Mouse (Mus musculus): ENCODE data around the gene Borcs6. TPM values are rescaled to one million over a fixed set of nuclear protein-coding genes. Genes with fewer than 3 reads are reported as not detected.
A peak's percentile ranks its signal among the peaks of the same experiment; 100 is the strongest.
"Not testable (repeated sequence)": the region's sequence is repeated elsewhere in the genome, so short reads cannot be mapped to it uniquely, and the experiment has no call there.

The Borcs6 gene
- 19.6 and 22.1 TPM in 2 replicates for polyA plus RNA-seq (2012; rRNA removed)

DNA sequence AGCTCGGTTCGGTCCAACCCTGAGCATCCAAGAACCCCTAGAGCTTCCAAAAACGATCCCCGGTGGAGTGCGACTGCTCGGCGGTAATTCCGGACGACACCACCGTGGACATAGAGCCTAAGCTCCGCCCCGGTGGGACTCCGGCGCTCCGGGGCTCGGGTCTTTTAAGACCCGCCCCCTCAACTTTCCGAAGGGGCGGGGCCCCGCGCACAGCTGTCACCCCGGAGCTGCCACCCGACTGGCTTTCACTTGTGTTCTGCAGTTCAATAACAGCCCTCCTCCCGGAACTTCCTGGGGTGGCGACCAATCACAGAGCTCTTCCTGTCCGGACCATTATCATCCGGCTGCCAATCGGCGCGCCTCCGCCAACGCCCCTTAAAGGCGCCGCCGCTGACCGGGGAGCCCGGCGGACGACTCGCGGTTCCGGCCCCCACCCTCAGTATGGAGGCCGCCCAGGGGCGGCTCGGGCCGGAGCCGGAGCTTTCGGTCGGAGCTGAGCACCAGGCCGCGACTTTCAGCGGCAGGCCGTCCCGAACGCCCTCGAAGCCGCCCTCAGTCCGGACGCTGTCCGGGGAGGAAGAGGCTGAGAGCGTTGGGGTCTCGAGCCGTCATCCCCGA, at the start of gene Borcs6:
Gene Borcs6, plus strand, starts transcription at position 361 of the 618 bp plus-strand sequence.
- no peak for TF ChIP-seq CTCF (IDR thresholded peaks at IDR 0.05; ENCODE audit: borderline replicate concordance, extremely low read depth, insufficient read depth, insufficient read length)
- peak; percentile 76 for TF ChIP-seq POLR2A (IDR thresholded peaks at IDR 0.05; ENCODE audit: borderline replicate concordance, extremely low read depth, insufficient read depth, insufficient read length, poor library complexity, severe bottlenecking)
- peak; percentile 100 for DNase-seq (ENCODE audit: low read depth)

DNA sequence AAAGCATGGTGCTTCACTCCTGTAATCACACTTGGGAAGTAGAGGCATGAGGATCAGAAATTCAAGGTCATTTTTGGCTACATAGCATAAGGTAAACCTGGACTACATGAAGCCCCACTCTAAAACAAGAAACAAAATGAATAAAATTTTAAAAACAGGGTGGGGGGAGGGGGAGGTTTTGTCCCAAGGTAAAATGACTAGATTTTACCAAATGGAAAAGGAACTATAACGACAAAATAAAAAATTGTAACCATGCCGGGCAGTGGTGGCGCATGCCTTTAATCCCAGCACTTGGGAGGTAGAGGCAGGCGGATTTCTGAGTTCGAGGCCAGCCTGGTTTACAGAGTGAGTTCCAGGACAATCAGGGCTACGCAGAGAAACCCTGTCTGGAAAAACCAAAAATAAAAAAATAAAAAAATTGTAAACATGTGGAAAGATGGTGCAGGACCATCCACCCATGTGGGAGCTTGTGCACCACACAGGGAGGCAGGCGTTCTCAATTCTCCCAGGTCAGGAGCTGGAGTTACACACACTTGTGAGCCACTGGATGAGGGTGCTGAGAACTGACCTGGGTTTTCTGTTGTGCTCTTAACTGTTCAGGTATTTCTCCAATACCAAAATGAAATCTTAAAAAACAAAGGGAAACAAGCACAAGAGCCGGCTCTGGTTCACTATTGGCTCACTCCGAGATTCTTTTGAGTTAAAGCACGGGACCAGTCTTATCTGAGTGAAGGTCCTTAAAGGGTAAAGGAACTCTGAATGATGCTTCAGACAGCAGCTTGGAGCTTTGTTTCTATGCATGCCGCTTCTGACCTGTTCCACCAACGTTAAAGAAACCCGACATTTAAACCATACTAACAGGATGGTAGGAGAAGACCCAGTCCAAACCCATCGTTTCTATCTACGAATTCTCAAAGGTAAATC, 48.9 kb upstream of the Borcs6 start:
- no peak for DNase-seq (ENCODE audit: low read depth)
- no peak for TF ChIP-seq CTCF (IDR thresholded peaks at IDR 0.05; ENCODE audit: borderline replicate concordance, extremely low read depth, insufficient read depth, insufficient read length)
- TF ChIP-seq POLR2A (IDR thresholded peaks at IDR 0.05; ENCODE audit: borderline replicate concordance, extremely low read depth, insufficient read depth, insufficient read length, poor library complexity, severe bottlenecking) = no peak

DNA sequence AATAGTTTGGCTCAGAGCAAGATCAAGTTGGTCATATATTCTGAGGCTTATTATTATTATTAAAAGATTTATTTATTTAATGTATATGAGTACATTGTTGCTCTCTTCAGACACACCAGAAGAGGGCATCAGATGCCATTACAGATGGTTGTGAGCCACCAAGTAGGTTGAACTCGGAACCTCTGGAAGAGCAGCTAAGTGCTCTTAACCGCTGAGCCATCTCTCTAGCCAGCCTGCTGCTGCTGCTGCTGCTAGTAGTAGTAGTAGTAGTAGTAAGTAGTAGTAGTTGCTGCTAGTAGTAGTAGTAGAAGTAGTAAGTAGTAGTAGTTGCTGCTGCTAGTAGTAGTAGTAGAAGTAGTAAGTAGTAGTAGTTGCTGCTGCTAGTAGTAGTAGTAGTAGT, 48.1 kb upstream of the Borcs6 start:
- not testable (repeated sequence) for DNase-seq (ENCODE audit: low read depth)

DNA sequence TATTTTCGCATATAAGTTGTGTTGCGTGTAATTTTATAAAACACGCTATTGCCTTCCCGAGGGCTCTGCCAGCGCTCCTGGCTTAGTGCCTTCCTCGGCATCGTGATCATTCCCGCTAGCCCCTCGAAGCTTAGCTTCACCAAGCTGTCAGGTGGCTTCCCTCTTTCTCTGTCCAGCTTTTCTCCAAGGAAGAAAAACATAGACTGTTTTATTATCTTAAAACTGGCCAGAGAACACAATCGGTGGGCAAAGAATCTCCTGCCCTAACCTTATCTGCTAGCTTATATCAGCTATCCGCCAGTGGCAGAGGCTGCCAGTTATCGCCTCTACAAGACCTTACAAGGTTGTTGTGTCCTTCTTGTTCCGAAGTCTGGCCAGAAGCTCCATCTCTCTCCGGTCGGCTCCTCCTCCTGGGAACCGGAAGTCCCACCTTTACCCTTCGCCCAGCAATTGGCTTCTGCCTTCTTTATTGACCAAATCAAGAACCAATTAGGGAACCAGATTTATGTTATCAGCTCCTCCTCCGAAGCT, 47.4 kb upstream of the Borcs6 start:
- TF ChIP-seq POLR2A (IDR thresholded peaks at IDR 0.05; ENCODE audit: borderline replicate concordance, extremely low read depth, insufficient read depth, insufficient read length, poor library complexity, severe bottlenecking) = peak; percentile 66; the same call in 1 of the 2 replicates
- no peak for TF ChIP-seq CTCF (IDR thresholded peaks at IDR 0.05; ENCODE audit: borderline replicate concordance, extremely low read depth, insufficient read depth, insufficient read length)
- DNase-seq (ENCODE audit: low read depth) = peak; percentile 98

DNA sequence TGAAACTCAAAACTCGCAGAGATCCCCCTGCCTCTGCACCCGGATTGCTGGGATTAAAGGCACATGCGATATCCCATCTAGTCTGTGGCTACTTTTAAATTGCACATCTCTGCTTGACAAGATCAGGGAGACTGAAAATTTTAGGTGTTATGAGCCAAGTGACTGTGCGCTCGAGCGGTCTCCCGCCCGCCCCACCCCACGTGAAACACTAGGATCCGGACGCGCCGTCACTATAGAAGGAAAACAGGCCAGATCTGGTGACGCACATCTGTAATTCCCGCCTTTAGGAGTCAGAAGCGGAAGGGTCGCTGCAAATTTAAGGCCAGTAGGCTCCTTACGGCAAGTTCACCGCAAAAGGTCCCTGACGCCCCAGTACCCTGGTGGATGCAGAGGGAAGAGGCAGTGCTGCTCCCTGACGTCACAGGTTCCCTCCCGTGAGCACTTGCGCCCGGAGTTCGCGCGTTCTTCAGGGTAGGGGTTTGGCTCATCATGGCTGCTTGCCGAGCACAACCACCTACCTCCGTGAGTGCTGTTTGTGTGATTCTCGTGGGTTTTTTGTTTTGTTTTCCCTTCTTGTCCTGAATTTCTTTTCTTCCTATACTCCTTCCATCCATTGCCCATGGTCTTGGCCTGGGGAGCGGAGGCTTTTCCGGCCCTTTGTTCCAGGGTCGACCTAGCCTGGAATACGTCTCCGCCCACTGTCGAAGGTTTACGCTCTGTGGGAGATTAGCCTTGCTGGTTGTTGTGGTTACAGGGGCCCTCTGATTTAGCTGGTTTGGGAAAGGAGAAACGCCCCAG, 43.7 kb upstream of the Borcs6 start, which contains the start of gene Ctc1:
Gene Ctc1, plus strand, starts transcription at position 268 of the 798 bp plus-strand sequence.
- TF ChIP-seq POLR2A (IDR thresholded peaks at IDR 0.05; ENCODE audit: borderline replicate concordance, extremely low read depth, insufficient read depth, insufficient read length, poor library complexity, severe bottlenecking) = peak; percentile 80; the same call in 1 of the 2 replicates
- TF ChIP-seq CTCF (IDR thresholded peaks at IDR 0.05; ENCODE audit: borderline replicate concordance, extremely low read depth, insufficient read depth, insufficient read length) = peak; percentile 79
- peak; percentile 98 for DNase-seq (ENCODE audit: low read depth)

DNA sequence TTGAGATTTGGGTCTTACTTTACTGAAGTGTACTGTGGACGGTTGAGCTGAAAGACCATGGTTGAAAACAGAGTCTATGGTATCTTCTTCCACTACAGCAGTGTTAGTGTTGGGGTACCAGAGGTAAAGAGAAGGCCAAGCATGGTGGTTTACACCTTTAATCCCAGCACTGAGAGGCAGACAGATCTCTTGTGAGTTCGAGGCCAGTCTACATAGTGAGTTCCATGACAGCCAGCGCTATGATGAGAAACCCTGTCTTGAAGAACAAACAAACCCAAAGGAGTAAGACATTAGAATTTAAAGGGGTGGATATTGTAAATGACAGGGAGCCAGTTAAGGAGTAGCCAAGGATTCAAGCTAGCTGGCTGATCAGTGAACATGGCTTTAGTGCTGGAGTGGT, 42.8 kb upstream of the Borcs6 start:
- DNase-seq (ENCODE audit: low read depth) = no peak
- TF ChIP-seq CTCF (IDR thresholded peaks at IDR 0.05; ENCODE audit: borderline replicate concordance, extremely low read depth, insufficient read depth, insufficient read length) (no peak), POLR2A (IDR thresholded peaks at IDR 0.05; ENCODE audit: borderline replicate concordance, extremely low read depth, insufficient read depth, insufficient read length, poor library complexity, severe bottlenecking) (no peak)

DNA sequence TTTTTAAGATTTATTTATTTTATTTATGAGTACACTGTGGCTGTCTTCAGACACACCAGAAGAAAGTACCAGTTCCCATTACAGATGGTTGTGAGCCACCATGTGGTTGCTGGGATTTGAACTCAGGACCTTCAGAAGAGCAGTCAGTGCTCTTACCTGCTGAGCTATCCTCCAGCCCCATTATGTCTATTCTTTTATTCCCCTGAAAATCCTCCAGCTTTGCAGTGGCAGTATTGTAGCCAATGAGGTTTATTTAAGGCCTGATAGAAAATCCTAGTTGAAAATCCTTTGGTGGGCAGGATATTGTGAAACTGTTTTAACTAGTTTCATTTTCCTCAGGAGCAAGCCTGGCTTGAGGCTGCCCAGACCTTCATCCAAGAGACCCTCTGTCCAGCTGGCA, 38.8 kb upstream of the Borcs6 start:
- DNase-seq (ENCODE audit: low read depth) = no peak

DNA sequence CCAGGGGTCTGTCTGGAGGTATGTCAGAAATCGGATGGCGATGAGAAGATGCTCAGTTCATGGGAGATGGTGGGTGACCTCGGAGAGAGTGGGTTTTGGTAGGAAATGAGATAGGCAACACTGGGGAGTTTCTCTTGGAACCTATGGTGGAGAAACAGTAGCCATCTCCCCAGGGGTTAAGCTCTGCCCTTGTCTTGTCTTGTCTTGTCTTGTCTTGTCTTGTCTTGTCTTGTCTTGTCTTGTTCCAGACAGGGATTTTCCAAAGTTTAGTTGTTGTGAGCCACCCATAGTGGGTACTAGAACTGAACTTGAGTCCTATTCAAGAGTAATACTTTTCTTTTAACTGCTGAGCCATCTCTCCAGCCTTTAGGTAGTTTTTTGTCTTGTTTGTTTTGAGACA, 33.0 kb upstream of the Borcs6 start:
- no peak for DNase-seq (ENCODE audit: low read depth)
- TF ChIP-seq CTCF (IDR thresholded peaks at IDR 0.05; ENCODE audit: borderline replicate concordance, extremely low read depth, insufficient read depth, insufficient read length) = no peak
- no peak for TF ChIP-seq POLR2A (IDR thresholded peaks at IDR 0.05; ENCODE audit: borderline replicate concordance, extremely low read depth, insufficient read depth, insufficient read length, poor library complexity, severe bottlenecking)

More for the DNA sequence above, 38.8 kb upstream of the Borcs6 start:
- TF ChIP-seq POLR2A (IDR thresholded peaks at IDR 0.05; ENCODE audit: borderline replicate concordance, extremely low read depth, insufficient read depth, insufficient read length, poor library complexity, severe bottlenecking) (no peak), CTCF (IDR thresholded peaks at IDR 0.05; ENCODE audit: borderline replicate concordance, extremely low read depth, insufficient read depth, insufficient read length) (no peak)

DNA sequence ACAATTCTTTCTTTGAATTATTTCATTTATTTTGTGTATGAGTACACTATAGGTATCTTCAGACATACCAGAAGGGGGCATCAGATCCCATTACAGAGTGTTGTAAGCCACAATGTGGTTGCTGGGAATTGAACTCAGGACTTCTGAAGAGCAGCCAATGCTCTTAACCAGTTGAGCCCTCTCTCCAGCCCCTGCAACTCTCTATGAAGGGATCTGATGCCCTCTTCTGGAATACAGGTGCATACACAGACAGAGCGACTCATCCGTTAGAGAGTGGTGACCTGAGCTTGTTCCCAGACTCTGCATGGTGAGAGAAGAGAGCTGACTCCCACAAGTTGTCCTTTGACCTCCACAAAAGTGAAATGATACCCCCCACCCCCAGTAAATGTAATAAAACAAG, 30.7 kb upstream of the Borcs6 start:
- TF ChIP-seq CTCF (IDR thresholded peaks at IDR 0.05; ENCODE audit: borderline replicate concordance, extremely low read depth, insufficient read depth, insufficient read length) (no peak), POLR2A (IDR thresholded peaks at IDR 0.05; ENCODE audit: borderline replicate concordance, extremely low read depth, insufficient read depth, insufficient read length, poor library complexity, severe bottlenecking) (no peak)
- no peak for DNase-seq (ENCODE audit: low read depth)

DNA sequence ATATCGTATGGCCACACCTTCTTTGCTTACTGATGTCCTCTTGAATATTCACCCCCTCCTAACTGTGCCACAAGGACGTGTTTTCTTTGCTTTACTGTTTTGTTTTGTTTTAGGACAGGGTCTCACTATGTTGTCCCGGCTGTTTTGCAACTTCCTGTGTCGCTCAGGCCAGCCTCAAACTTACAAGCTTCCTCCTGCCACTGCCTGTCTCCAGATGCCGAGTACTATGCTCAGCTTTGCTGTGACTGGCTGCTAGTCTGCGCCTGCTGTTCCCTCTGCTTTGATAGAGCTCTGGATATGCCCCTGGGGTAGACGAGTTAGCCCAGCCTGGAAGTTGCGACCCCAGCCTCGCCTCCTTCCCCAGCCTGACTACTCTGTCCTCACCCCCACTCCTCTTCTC, 26.0 kb upstream of the Borcs6 start:
- no peak for TF ChIP-seq POLR2A (IDR thresholded peaks at IDR 0.05; ENCODE audit: borderline replicate concordance, extremely low read depth, insufficient read depth, insufficient read length, poor library complexity, severe bottlenecking)
- TF ChIP-seq CTCF (IDR thresholded peaks at IDR 0.05; ENCODE audit: borderline replicate concordance, extremely low read depth, insufficient read depth, insufficient read length) = no peak
- no peak for DNase-seq (ENCODE audit: low read depth)

DNA sequence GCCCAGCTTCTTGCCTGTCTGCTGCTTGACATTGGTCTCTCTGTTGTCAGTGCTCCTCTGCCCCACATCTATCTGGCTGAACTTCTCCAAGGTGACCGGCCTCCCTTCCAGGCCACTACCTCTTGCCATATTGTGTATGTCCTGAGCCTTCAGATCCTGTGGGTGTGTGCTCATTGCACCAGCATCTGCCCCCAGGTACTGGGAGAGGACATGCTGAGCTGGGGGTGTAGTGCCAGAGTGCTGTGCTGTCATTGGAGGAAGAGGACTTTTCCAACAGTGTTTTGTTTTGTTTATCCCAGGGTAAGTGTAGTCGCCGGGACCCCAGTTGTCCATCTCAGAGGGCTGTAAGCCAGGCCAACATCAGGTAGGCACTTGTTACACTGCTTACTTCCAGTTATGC, 24.9 kb upstream of the Borcs6 start:
- DNase-seq (ENCODE audit: low read depth) = no peak
- TF ChIP-seq CTCF (IDR thresholded peaks at IDR 0.05; ENCODE audit: borderline replicate concordance, extremely low read depth, insufficient read depth, insufficient read length) = no peak
- no peak for TF ChIP-seq POLR2A (IDR thresholded peaks at IDR 0.05; ENCODE audit: borderline replicate concordance, extremely low read depth, insufficient read depth, insufficient read length, poor library complexity, severe bottlenecking)

Data from brain, embryonic 14.5 days (tissue).